Mouse (Mus musculus) C2C12 (cell line): ENCODE data around the gene Zfp277.

ENCODE experiments used
- CTCF ChIP-seq: IDR thresholded peaks from one replicate; pipeline ENCODE4 v1.5.1; 2011; ENCODE audit not compliant: control insufficient read depth, insufficient read depth, insufficient read length
- MAX ChIP-seq: IDR thresholded peaks from one replicate; pipeline ENCODE4 v1.6.1; 2011; ENCODE audit warnings: mild to moderate bottlenecking, control low read depth
- USF1 ChIP-seq: IDR thresholded peaks from one replicate; pipeline ENCODE4 v1.6.1; 2011; ENCODE audit warnings: low read depth, mild to moderate bottlenecking, control low read depth, moderate library complexity

- TF ChIP-seq CTCF (no peak), USF1 (no peak), MAX (no peak)
These were observed 104.3 kb downstream of the Zfp277 start for GRCm38 (mm10) chr12:40341443-40341842.
